Mouse (Mus musculus) left cerebral cortex, postnatal 25 days (tissue): Measurements from ENCODE around the gene H60b. TPM values are rescaled to one million over a fixed set of nuclear protein-coding genes. Genes with fewer than 3 reads are reported as not detected.
"Not testable (repeated sequence)": the region's sequence is repeated elsewhere in the genome, so short reads cannot be mapped to it uniquely, and the experiment has no call there.

Experiments used
- DNase-seq, 2 experiments: peaks; one replicate each; pipeline ENCODE4 v3.0.0; 2022; ENCODE audit warnings: low spot score in 2 of 2, mixed read lengths in 1 of 2
- intact Hi-C: fragments of 180-260 bp; cut with DNase I; formaldehyde crosslinking; loops from one replicate; pipeline ENCODE4 v1.15.1; 2025
- total RNA-seq, 2 experiments: library from RNA; stranded (reverse); gene quantifications; 2 replicates each; pipeline ENCODE4 v1.2.3; 2021

Gene H60b
- total RNA-seq = not detected

- intact Hi-C loops, DNase-seq: not testable (repeated sequence)
Observed at GRCm38 (mm10) chr10:22158310-22158999, at the start of gene H60b, which contains the start of gene Raet1e. TSS of gene H60b (plus strand) at chr10:22158586. TSS of gene Raet1e (plus strand) at chr10:22158569.

GRCm38 (mm10) chr10:22140665-22141280 lies 17.6 kb upstream of the H60b start:
- peak in 1 of 2 experiments; percentile 72 for DNase-seq
- intact Hi-C loops = no loop called here

DNA sequence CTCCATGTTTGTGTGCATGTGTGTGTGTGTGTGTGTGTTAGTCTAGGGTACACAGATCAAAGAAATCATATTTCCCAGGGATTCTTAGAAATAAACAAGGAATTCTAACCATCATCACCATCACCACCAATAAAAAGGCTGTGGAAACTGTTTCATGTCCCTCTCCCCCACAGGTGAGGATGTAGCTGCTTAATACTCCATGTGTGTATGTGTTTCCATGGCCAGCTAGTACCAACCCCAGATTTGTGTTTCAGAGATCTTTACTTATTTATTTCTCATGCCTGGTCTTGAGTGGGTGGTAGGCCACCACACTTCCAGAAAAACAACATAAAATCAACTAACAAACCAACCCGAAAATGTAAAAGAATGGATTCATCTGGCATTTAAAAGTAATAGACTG lies 16.2 kb upstream of the H60b start:
- DNase-seq, intact Hi-C loops: not testable (repeated sequence)

- DNase-seq = no peak
- intact Hi-C loops = no loop called here
Observed at GRCm38 (mm10) chr10:22142926-22143325, 15.5 kb upstream of the H60b start.

DNA sequence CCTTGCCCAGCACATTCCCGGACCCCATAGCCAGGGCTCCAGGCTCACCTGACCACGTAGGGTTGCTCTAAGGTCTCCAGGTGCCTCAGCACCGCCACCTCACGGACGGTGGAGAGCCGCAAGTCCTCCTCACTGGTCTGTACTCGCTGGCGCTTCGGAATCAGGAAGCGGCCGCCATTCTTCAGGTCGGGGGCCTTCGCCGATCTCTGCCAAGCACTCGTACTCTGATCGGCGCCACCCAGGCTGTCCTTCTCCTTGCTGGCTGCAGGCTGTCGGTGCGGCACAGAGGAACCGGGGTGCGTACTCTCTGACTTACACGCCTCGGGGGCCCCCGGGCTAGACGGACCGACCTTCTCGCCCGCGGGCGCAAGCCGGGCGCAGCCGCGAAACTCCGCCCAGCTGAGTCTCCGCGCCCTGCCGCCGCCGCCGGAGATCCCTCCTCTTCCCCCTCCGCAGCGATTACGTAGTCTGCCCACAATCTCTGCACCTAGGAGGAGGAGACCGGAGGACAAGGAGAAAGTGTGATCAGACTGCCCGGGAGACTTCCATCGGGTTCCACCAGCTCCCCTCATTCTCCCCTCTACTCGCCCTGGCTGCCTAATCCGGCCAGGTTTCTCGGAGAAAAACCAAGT lies 9.8 kb upstream of the H60b start:
- intact Hi-C loops = no loop called here
- peak in 1 of 2 experiments; percentile 33 for DNase-seq

DNA sequence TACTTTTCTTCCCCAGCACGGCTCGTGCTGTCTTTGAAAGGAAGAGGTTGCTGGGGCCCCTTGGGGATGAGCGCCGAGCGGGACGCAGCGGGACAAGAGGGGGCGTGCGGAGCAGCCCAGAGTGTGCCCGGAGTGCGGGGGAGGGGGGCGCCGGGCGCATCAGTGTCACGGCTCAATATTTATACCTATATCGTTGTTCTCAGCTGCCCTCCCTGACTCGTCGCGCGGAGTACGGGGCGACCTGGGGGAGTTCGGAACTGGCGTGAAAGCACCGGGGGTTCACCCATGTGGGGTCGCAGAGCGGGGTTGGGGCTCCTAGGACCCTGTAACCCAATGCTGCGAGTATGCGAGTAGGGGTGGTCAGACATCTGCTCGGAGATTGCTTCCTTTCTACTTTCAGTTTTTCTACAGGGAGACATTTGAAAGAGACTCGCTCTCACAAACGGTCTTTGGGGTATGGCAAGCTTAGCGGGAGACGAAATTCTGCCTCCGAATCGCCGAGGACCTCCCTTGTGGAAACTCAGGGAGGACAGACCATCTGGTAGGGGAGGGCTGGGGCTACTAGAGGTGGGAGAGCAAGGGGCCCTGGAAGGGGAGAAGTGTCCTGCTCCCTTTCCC lies 9.2 kb upstream of the H60b start, which contains the start of gene E030030I06Rik:
E030030I06Rik (minus strand) TSS at position 198 of the 618 bp plus-strand sequence.
- DNase-seq = peak in 1 of 2 experiments; percentile 30
- intact Hi-C loops = no loop called here

GRCm38 (mm10) chr10:22149691-22150465 lies 8.5 kb upstream of the H60b start:
- DNase-seq = no peak
- intact Hi-C loops = loop anchor here (5.0 kb wide), 1 partner anchor 1197 kb away; no protein-coding TSS in a partner anchor

DNA sequence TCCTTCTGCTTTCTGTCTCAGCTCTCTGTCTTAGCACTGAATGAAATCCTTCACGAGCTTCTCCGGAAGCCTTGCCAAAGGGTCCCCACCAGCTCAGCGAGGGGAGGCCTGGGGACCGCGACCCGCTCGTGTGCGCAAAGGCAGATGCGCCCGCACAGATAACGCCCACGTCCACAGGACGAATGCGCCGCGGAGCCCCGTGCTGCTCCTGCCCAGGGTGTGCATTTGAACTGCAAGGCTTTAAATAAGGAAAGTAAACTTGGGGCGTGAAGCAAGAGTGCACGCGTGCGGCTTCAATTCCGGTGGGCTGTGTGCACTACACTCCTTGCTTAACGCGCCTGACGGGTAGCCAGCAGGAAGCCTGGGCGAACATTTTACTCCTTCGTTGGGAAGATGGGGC lies 7.8 kb upstream of the H60b start:
- intact Hi-C loops = loop anchor here (5.0 kb wide), 1 partner anchor 1197 kb away; no protein-coding TSS in a partner anchor
- no peak for DNase-seq

DNA sequence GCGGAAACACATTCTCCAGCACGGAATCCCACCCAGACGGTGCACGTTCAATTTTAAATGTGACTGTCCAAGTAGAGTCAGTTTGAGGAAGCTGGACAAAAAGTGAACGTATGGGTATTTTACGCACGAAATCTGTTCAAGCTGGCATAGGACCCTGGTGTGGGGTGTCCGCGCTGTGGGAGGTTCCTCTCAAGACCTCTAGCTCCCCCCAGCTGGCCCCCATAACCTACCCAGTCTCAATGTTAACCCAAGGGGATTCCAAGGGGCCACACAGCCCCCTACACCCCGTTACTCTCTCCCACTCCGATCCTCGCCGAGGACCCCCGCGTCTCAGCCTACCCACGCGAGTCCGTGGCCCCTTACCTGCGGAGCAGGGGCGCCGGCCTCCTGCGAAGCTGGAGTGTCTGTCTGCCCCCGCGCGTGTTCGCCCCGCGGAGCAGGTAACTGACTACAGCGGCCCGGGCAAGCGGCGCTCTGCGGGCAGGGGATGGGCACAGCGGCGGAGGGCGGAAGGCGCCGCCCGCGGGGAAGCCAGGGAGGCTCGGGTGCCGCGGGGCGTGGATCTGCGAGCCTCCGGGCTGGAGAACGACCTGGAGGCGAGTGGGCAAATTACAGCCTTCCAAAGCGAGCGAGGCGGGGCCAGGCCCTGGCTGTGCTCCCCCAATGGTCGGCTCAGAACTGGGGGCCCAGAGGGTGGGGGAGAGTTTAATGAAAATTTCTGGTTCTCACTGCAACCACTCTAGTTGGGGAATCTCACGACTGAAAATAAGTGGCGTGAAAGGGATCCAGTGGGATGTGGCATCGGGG lies 7.1 kb upstream of the H60b start:
- DNase-seq = not testable (repeated sequence)
- intact Hi-C loops = loop anchor here (5.0 kb wide), 1 partner anchor 1196 kb away; no protein-coding TSS in a partner anchor

- DNase-seq = not testable (repeated sequence)
- intact Hi-C loops = loop anchor here (2.0 to 5.0 kb wide), 2 partner anchors 665 to 1195 kb away; no protein-coding TSS in a partner anchor
Observed at GRCm38 (mm10) chr10:22151863-22152640, 6.3 kb upstream of the H60b start.

DNA sequence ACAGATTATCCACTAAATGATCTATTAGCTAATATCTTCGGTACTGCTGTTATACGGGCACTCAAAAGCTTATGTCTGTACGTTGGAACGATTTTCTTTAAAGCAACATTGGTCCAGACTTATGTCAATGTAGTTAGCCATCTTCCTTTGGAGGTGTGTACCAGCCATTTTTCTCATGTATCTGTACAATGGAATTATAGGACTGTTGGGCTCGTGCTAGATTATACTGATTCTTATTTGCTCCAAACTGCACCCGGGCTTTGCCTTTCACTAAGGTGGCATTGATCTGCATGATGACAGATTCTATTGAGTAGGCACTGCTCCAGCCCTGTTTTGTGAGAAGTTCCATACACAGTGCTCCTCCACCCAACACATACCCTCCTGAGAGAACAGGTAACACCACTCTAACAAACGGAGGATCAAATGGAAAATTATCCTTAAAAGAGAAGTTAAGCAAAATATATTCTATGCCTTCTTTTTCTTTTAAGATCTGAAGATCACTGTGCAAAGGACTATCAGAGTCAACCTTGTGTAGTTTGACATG lies 5.2 kb upstream of the H60b start:
- intact Hi-C loops = loop anchor here (2.0 to 5.0 kb wide), 2 partner anchors 664 to 1194 kb away; no protein-coding TSS in a partner anchor
- not testable (repeated sequence) for DNase-seq

- not testable (repeated sequence) for DNase-seq
- intact Hi-C loops = loop anchor here (5.0 kb wide), 1 partner anchor 1193 kb away; no protein-coding TSS in a partner anchor
Observed at GRCm38 (mm10) chr10:22154127-22154526, 4.3 kb upstream of the H60b start.

- intact Hi-C loops = loop anchor here (5.0 kb wide), 1 partner anchor 1192 kb away; no protein-coding TSS in a partner anchor
- DNase-seq = no peak
Observed at GRCm38 (mm10) chr10:22154871-22155799, 3.3 kb upstream of the H60b start.

- intact Hi-C loops = no loop called here
- DNase-seq = no peak
Observed at GRCm38 (mm10) chr10:22159131-22159561, 760 bp downstream of the H60b start.

GRCm38 (mm10) chr10:22159581-22160140 lies 1.3 kb downstream of the H60b start:
- no peak for DNase-seq
- intact Hi-C loops = loop anchor here (5.0 kb wide), 1 partner anchor 122 kb away; no protein-coding TSS in a partner anchor
